ENCODE assay signal across 18 mouse cellular contexts in genomic region chr3:98093954-98094353, GRCm38 (mm10).
DNase-seq lines count a peak whose midpoint lies in the region; ATAC-seq and TF ChIP-seq lines count a peak whose summit lies in the region.
"Had no signal": no experiment of that assay in that cellular context is flagged by ENCODE, and none has a peak within 500 bp of the region (broad histone marks: within the 10 kb centered on the region; RNA-seq: fewer than 3 reads in every experiment).

No protein-coding gene starts in this region.

- peak; percentile 50 for DNase-seq in embryo, embryonic 10.5 days (ENCODE audit: low spot score)
- no peak for DNase-seq in embryo, embryonic 9.5 days (ENCODE audit: extremely low spot score)
- DNase-seq in heart, adult 9 months (ENCODE audit: low spot score in 2 of 2): no peak
- DNase-seq in midbrain, embryonic 10.5 days (ENCODE audit: low spot score): peak; percentile 72
- no peak for DNase-seq in midbrain, postnatal 0 days (ENCODE audit: low spot score)
- DNase-seq in lung, postnatal 25 days (ENCODE audit: low spot score): no peak
- DNase-seq: adrenal gland, postnatal 25 days; cerebellum, adult 8-10 months; gastrocnemius, adult 2 months; kidney, adult 11 months; kidney, postnatal 10 days; lung, adult 2 months; right cerebral cortex, adult 18-20 months; thymus, postnatal 25 days had no signal

- H3K4me1 ChIP-seq in heart, embryonic 14.5 days (ENCODE audit: control insufficient read depth in 2 of 2, insufficient read depth in 2 of 2, low read length in 2 of 2): peaks cover 22 to 45% of the 10 kb centered on the region in 2 experiments
- H3K4me1 ChIP-seq in midbrain, embryonic 10.5 days: peaks cover 50% of the 10 kb centered on the region
- peaks cover 3% of the 10 kb centered on the region; the same call in 1 of the 2 replicates for H3K4me1 ChIP-seq in midbrain, postnatal 0 days (ENCODE audit: insufficient read depth, low read length)
- H3K4me1 ChIP-seq in midbrain, embryonic 13.5 days (replicated peaks): peaks cover 17% of the 10 kb centered on the region

- peaks cover 11% of the 10 kb centered on the region for H3K36me3 ChIP-seq in heart, embryonic 14.5 days (ENCODE audit: control insufficient read depth, insufficient read depth, low read length)
- H3K36me3 ChIP-seq in midbrain, embryonic 10.5 days: peaks cover 25% of the 10 kb centered on the region
- H3K36me3 ChIP-seq in midbrain, postnatal 0 days (ENCODE audit: insufficient read depth, low read length): no peaks in the 10 kb centered on the region
- 0 out of 2 replicates have a peak, but pooled peaks cover 3% of the 10 kb centered on the region for H3K36me3 ChIP-seq in midbrain, embryonic 13.5 days

- H3K27me3 ChIP-seq in heart, embryonic 14.5 days (ENCODE audit: control insufficient read depth, insufficient read depth, low read length): no peaks in the 10 kb centered on the region
- no peaks in the 10 kb centered on the region for H3K27me3 ChIP-seq in midbrain, embryonic 10.5 days (ENCODE audit: low read depth, poor library complexity, severe bottlenecking)
- H3K27me3 ChIP-seq in midbrain, postnatal 0 days (ENCODE audit: insufficient read depth, low read length): no peaks in the 10 kb centered on the region
- H3K27me3 ChIP-seq in midbrain, embryonic 13.5 days: no peaks in the 10 kb centered on the region
- H3K27me3 ChIP-seq: stomach, embryonic 15.5 days had no signal

- H3K27ac ChIP-seq in heart, embryonic 14.5 days (replicated peaks in 1 of 2; ENCODE audit: control insufficient read depth in 1 of 2, insufficient read depth in 1 of 2, low read depth in 2 of 2, low read length in 2 of 2): peak overlapping the region; percentile 83 to 92
- H3K27ac ChIP-seq in midbrain, embryonic 10.5 days (replicated peaks): peak overlapping the region; percentile 63
- no peak overlapping the region for H3K27ac ChIP-seq in midbrain, postnatal 0 days (ENCODE audit: low read depth, low read length)
- H3K27ac ChIP-seq in midbrain, embryonic 13.5 days: no peak overlapping the region
- H3K27ac ChIP-seq: macrophage had no signal

- H3K4me3 ChIP-seq in heart, embryonic 14.5 days (ENCODE audit: control insufficient read depth in 1 of 2, insufficient read depth in 1 of 2, low read depth in 1 of 2, low read length in 2 of 2): no peak overlapping the region
- no peak overlapping the region for H3K4me3 ChIP-seq in midbrain, embryonic 10.5 days
- H3K4me3 ChIP-seq in midbrain, postnatal 0 days (ENCODE audit: low read depth, low read length): no peak overlapping the region
- no peak overlapping the region for H3K4me3 ChIP-seq in midbrain, embryonic 13.5 days (replicated peaks)
- H3K4me3 ChIP-seq: gastrocnemius, adult 2 months; stomach, embryonic 15.5 days had no signal

- peak overlapping the region; percentile 42; the same call in 1 of the 2 replicates for H3K9ac ChIP-seq in heart, embryonic 14.5 days (ENCODE audit: low read length)
- H3K9ac ChIP-seq in midbrain, postnatal 0 days (replicated peaks; ENCODE audit: low read length, poor library complexity, severe bottlenecking): no peak overlapping the region
- H3K9ac ChIP-seq in midbrain, embryonic 13.5 days (replicated peaks): no peak overlapping the region
- H3K9ac ChIP-seq: stomach, embryonic 15.5 days had no signal

- no peak for ATAC-seq in heart, embryonic 14.5 days (ENCODE audit: insufficient number of reproducible peaks, insufficient read depth, low FRiP score, low read depth)
- ATAC-seq in midbrain, postnatal 0 days (ENCODE audit: low FRiP score): no peak
- peak; percentile 54; the same call in 1 of the 2 replicates for ATAC-seq in midbrain, embryonic 13.5 days

- 64% methylated on average over 5 of the region's 5 CpGs for WGBS in heart, embryonic 14.5 days
- 26% methylated on average over 5 of the region's 5 CpGs for WGBS in midbrain, embryonic 10.5 days
- 19% methylated on average over 5 of the region's 5 CpGs for WGBS in midbrain, postnatal 0 days
- WGBS in midbrain, embryonic 13.5 days: 17% methylated on average over 5 of the region's 5 CpGs

- TF ChIP-seq CTCF in midbrain, postnatal 0 days (IDR thresholded peaks at IDR 0.05): no peak

- H3K9me3 ChIP-seq in heart, embryonic 14.5 days (ENCODE audit: control insufficient read depth, low read length): no peaks in the 10 kb centered on the region
- H3K9me3 ChIP-seq in midbrain, embryonic 10.5 days (replicated peaks): no peaks in the 10 kb centered on the region
- no peaks in the 10 kb centered on the region for H3K9me3 ChIP-seq in midbrain, postnatal 0 days (ENCODE audit: low read length)
- no peaks in the 10 kb centered on the region for H3K9me3 ChIP-seq in midbrain, embryonic 13.5 days
- H3K9me3 ChIP-seq: stomach, embryonic 15.5 days had no signal

- H3K4me2 ChIP-seq in heart, embryonic 14.5 days (ENCODE audit: low read length): peak overlapping the region; percentile 26; the same call in 1 of the 2 replicates
- no peak overlapping the region for H3K4me2 ChIP-seq in midbrain, postnatal 0 days (ENCODE audit: low read depth, low read length, poor library complexity, severe bottlenecking)
- no peak overlapping the region for H3K4me2 ChIP-seq in midbrain, embryonic 13.5 days (replicated peaks)
- H3K4me2 ChIP-seq: stomach, embryonic 15.5 days had no signal

Comparison
In these comparisons a context has a peak if more than half of its experiments do, and no peak if none do; other contexts are left out.
1. DNase-seq: peak in embryo, embryonic 10.5 days (single experiment) and midbrain, embryonic 10.5 days (single experiment); none in embryo, embryonic 9.5 days (single experiment), heart, adult 9 months (0 of 2), midbrain, postnatal 0 days (single experiment) and lung, postnatal 25 days (single experiment).
2. H3K27ac ChIP-seq: peak in heart, embryonic 14.5 days (2 of 2) and midbrain, embryonic 10.5 days (single experiment); none in midbrain, postnatal 0 days (single experiment) and midbrain, embryonic 13.5 days (single experiment).